Mouse (Mus musculus): ENCODE measurements at regions not wholly inside any gene's neighbourhood (a gene's known extent, or its start where the extent isn't known, plus 50 kb on each side); places are given as distances from the start of the nearest gene placed in this dataset.

- no peak for DNase-seq (ENCODE audit: low read depth)
Measured at GRCm38 (mm10) chr8:34374242-34374641, 262.7 kb upstream of the Gm10131 start.

GRCm38 (mm10) chr8:34372666-34372980, 261.1 kb upstream of the Gm10131 start:
- DNase-seq (ENCODE audit: low read depth) = no peak

DNA sequence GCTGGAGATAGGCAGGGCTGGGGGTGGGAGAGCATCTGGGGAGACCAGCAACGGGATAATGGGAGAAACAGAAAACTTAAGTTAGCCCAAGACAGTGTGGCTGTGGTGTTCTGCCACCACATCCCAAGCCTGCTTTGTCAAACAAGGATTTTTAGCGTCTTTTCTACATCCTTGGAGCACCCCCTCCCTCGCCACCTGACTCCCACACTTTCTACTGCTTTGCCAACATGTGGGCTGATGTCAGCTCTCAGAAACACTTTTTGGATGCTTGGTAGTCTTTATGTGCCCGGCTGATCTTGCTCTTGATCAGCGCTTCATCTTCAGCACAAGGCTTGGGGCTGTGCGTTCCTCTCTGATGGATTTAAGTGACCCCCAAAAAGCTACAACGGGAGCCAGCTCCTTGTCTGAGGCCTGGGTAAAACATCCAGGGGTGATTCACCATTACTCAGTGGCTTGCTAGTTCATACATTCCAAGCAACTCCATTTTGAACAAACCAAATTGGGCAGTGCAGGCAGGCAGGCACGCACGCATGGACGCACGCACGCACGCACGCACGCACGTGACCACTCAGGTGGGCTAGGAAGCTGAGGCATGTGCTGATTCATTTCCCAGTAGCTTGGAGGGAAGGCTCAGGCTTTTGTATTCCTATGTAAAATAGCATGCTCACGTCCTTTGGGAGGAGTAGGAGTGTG, 260.6 kb upstream of the Gm10131 start:
- no peak for DNase-seq (ENCODE audit: low read depth)

DNA sequence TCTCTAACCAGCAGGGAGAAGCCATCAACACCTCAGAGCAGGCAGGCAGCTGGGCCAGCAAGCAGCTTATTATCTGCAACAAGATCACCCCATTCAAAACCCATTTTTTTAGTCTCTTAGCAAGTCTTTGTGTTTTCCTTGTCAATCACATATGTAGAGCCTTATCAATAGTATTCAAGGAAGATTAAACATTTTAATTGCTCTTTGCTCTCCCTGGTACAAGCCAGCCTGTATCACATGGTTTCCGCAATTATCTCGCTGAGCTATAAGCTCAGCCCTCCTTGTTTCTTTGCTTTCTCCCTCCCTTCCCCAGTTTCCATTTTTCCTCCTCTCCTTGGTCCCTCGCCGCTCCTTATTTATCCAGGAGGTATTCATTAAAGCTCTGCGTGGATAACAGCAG, 259.9 kb upstream of the Gm10131 start:
- DNase-seq (ENCODE audit: low read depth) = no peak

GRCm38 (mm10) chr8:34368556-34368955, 257.0 kb upstream of the Gm10131 start:
- no peak for DNase-seq (ENCODE audit: low read depth)

GRCm38 (mm10) chr8:34364446-34365035, 253.0 kb upstream of the Gm10131 start:
- DNase-seq (ENCODE audit: low read depth) = no peak

GRCm38 (mm10) chr8:34363679-34364078, 252.1 kb upstream of the Gm10131 start:
- no peak for DNase-seq (ENCODE audit: low read depth)

DNA sequence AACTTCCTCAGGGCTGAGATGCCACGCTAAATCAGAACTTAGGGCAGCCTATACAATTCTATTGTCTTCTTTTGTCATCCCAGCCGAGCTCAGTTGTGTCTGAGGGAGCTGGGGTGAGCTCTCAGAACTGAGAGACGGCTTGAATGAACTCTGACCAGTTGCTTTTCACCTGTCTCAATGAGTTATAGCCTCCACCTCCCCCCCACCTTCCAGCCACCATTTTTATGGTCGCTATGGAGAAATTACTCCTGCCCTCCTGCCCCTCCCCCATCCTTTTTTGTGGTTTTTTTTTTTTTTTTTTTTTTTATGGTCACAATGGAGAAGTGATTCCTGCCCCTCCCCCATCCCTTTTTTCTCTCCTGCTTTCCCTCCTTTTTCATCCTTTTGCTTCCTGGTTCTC, 251.6 kb upstream of the Gm10131 start:
- no peak for DNase-seq (ENCODE audit: low read depth)

DNA sequence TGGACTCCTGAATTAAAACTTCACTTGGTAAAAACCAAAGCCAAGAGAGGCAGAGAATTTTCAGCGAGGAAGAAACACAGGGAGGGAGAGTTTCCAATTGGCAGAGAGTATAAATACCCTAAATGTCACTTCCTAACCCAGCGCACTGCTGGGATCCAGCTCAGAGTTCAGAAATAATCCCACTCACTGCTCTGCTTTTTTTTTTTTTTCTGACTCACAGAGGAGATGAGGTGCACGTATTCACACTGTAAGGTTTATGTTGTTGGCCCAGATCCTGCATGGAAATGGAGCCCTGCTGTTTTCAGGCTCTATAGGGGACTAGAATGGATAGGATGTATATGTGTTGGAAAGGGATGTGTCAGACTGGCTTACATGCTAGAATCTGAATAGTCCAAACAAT, 249.8 kb upstream of the Gm10131 start:
- no peak for DNase-seq (ENCODE audit: low read depth)

DNA sequence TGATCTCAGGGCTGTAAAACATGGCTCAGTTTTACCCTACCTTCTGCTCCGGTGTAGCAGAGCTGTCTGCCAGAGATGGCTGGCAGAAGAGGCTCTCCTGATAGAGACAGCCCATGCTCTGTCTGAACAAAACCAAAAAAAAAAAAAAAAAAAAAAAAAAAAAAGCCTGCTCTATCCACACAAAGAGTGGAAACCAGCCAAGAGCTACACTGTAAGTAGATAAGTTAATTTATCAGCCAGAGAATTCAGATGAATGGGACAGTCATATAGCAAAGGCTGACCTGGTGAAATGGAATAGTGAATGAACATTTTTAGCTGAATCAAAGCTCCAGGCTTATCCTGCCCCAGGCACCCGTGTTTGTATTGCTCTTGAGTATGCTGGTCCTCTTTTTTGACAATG, 248.2 kb upstream of the Gm10131 start:
- DNase-seq (ENCODE audit: low read depth) = no peak

DNA sequence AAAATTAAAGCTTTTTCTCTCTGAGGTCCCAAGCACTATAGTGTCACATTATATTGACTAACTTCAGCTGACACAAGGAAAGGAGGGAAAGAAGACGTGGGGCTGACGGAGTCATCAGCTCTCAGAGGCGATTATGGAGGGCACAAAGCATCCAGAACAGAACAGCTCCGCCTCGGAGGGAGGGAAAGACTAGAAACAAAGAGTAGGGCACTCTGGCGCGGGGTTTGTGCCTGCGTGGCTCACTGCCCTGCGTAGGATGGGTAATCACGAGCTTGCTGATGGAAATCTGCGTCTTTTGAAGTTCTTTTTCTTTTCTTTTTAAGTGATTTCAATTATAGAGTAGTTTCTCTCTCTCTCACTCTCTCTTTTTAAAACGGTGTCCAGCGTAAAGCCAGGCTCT, 243.5 kb upstream of the Gm10131 start:
- no peak for DNase-seq (ENCODE audit: low read depth)

DNA sequence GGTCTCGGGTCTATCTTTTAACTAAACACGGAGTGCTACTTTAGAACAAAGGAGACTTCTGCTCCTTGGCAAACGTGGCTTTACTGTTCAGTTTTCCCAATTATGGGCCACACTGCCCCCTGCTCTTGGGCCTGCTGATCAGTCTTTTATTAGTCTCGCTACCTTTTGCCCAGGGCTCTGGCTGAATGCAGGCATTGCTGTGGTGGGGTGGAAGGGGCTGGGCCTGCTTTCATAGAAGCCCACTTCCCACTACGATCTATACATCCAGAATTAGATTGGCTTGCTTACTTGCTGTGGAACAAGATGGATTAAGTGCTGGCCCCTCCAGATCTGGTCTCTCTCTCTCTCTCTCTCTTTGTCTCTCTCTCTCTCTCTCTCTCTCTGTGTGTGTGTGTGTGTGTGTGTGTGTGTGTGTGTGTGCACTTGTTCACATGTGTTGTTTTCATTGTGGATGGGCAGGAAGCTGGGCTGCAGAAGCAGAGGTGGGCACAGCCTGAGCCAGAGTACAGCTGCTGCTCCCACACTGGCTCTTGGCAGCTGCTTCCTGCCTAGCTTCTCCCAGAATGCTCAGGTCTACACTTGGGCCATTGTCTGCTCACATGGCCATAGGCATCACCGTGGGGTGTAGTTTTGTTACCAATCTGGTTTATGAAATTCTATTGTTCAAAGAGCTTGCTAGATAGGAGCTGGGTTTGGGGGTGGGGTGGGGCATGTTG, 241.8 kb upstream of the Gm10131 start:
- no peak for DNase-seq (ENCODE audit: low read depth)

GRCm38 (mm10) chr8:34334851-34335250, 223.3 kb upstream of the Gm10131 start:
- DNase-seq (ENCODE audit: low read depth) = no peak

- no peak for DNase-seq (ENCODE audit: low read depth)
Measured at GRCm38 (mm10) chr8:34331673-34332072, 220.1 kb upstream of the Gm10131 start.

- DNase-seq (ENCODE audit: low read depth) = no peak
Measured at GRCm38 (mm10) chr8:34326614-34326965, 215.1 kb upstream of the Gm10131 start.

- DNase-seq (ENCODE audit: low read depth) = no peak
Measured at GRCm38 (mm10) chr8:34325841-34326613, 214.5 kb upstream of the Gm10131 start.

- DNase-seq (ENCODE audit: low read depth) = no peak
Measured at GRCm38 (mm10) chr8:34320158-34320587, 208.6 kb upstream of the Gm10131 start.

DNA sequence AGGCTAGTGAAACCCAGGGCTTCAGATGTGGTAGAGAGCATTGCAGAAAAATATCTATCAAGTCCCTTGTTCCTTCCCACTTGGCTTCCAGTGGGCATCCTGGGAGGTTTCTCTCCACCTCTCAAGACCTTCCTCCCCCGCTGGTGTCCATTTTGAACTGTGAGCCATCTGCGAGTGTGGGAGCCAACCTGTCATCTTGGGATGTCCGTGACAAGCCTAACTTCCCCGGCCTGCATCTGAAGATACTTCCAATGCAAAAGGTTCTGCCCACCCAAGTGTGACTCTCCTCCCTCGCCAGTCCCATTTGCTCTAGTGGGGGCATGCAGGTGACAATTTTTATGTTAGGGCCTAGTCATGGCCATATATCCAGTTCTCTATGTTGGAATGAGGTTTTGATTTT, 208.2 kb upstream of the Gm10131 start:
- no peak for DNase-seq (ENCODE audit: low read depth)

GRCm38 (mm10) chr8:34315233-34315632, 203.7 kb upstream of the Gm10131 start:
- DNase-seq (ENCODE audit: low read depth) = no peak

DNA sequence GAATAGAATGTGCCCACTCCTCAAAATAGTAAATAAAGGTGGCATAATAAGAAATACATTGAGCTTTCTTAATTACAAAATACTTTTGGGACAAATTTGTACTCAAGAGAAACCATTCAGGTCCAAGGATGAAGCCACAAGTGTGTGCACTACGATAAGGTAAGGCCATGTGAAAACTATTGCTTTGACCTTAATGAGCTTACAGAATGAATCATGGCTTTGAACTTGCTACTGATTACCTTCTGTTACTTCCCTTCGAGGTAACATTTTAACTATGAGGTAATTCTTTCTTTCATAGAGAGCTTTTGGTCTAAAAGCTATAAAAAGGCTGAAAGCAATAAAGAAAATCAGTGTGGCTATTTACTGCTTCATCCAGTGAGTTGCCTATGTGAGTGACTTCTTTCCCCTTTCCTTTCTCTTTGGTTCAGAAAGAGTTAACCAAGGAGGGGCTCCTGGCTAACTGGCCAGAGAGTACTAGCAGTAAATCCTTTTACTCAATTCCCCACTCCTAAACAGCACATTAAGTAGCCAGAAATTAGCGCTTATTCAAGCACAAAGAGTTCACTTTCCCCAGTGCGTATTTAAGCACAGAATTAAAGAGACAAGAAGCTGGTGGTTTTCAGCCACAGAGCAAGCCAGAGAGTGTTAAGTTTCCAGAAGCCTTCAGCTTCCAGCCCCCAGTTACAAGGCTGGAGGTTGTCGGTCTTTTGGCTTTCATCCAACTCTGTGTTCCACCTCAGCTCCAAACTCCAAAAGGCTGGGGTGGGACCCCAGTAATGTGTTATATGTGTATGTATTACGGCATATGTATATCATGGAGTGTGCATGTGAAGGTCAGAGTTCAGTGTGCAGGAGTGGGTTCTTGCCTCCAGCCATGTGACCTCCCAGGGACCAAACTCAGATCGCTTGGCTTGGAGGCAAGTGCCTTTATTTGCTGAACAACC, 194.3 kb upstream of the Gm10131 start:
- DNase-seq (ENCODE audit: low read depth) = no peak

- no peak for DNase-seq (ENCODE audit: low read depth)
Measured at GRCm38 (mm10) chr8:34303815-34304214, 192.3 kb upstream of the Gm10131 start.

Measured in fibroblast of lung, adult 2 months (primary cell).